In the genomic region with DNA sequence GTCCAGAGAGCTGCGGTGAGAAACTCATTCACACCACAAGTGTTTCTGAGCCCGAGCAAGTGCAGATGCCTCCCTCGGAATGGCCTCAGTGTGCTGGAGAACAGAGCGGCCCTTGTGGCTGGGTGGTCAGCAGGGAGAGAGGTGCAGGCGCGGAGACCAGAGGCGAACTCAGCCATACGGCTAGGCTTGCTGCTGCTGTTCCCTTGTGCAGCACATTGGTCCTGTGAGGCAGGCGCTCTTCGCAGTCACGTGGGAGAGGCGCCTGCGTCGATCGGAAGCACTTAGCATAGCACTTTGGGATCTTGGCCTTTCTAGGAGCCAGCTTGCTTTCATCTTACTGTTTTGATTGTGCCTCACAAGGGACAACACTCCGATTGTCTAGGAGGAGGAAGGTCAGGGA, we compare ENCODE assay signal across 9 mouse cellular contexts. TPM values are rescaled to one million over a fixed set of nuclear protein-coding genes. Genes with fewer than 3 reads are reported as not detected.
DNase-seq lines count a peak whose midpoint lies in the region; ATAC-seq and TF ChIP-seq lines count a peak whose summit lies in the region.
"Had no signal": no experiment of that assay in that cellular context is flagged by ENCODE, and none has a peak within 500 bp of the region (broad histone marks: within the 10 kb centered on the region; RNA-seq: fewer than 3 reads in every experiment).

No protein-coding gene starts in this region.

- H3K27ac ChIP-seq in embryonic facial prominence, embryonic 10.5 days (replicated peaks): peak overlapping the region; percentile 66
- H3K27ac ChIP-seq in heart, embryonic 13.5 days (replicated peaks): no peak overlapping the region
- no peak overlapping the region for H3K27ac ChIP-seq in lung, postnatal 0 days (ENCODE audit: low read length)

- peak overlapping the region; percentile 54 for H3K4me2 ChIP-seq in heart, embryonic 13.5 days
- H3K4me2 ChIP-seq in lung, postnatal 0 days (replicated peaks; ENCODE audit: low read depth, low read length): no peak overlapping the region

- peak; percentile 50 for DNase-seq in layer of hippocampus, adult 9-11 months
- no peak for DNase-seq in layer of hippocampus, postnatal 36 days
- peak; percentile 56 for DNase-seq in embryonic facial prominence, embryonic 10.5 days (ENCODE audit: low spot score)
- DNase-seq in lung, postnatal 0 days (ENCODE audit: low spot score): peak; percentile 29
- DNase-seq in adrenal gland, postnatal 36 days: no peak
- no peak for DNase-seq in Muller cell, postnatal 12 days (ENCODE audit: inconsistent ontology term)
- DNase-seq in MN1 (ENCODE audit: low spot score): no peak

- H3K36me3 ChIP-seq in embryonic facial prominence, embryonic 10.5 days (replicated peaks): no peaks in the 10 kb centered on the region
- H3K36me3 ChIP-seq in heart, embryonic 13.5 days: no peaks in the 10 kb centered on the region
- no peaks in the 10 kb centered on the region for H3K36me3 ChIP-seq in lung, postnatal 0 days (ENCODE audit: insufficient read depth, low read length)

- peaks cover 52% of the 10 kb centered on the region for H3K4me1 ChIP-seq in embryonic facial prominence, embryonic 10.5 days
- H3K4me1 ChIP-seq in heart, embryonic 13.5 days: peaks cover 19% of the 10 kb centered on the region
- H3K4me1 ChIP-seq in lung, postnatal 0 days (ENCODE audit: insufficient read depth, low read depth, low read length): no peaks in the 10 kb centered on the region; the same call in 1 of the 2 replicates

- H3K9me3 ChIP-seq in embryonic facial prominence, embryonic 10.5 days: no peaks in the 10 kb centered on the region
- no peaks in the 10 kb centered on the region for H3K9me3 ChIP-seq in heart, embryonic 13.5 days
- H3K9me3 ChIP-seq in lung, postnatal 0 days (ENCODE audit: low read length): no peaks in the 10 kb centered on the region

- no peak for TF ChIP-seq EP300 in lung, postnatal 0 days (IDR thresholded peaks at IDR 0.05)

- 26% methylated on average over 16 of the region's 16 CpGs for WGBS in embryonic facial prominence, embryonic 10.5 days
- 29% methylated on average over 16 of the region's 16 CpGs for WGBS in heart, embryonic 13.5 days
- 38% methylated on average over 16 of the region's 16 CpGs for WGBS in lung, postnatal 0 days

- H3K4me3 ChIP-seq in embryonic facial prominence, embryonic 10.5 days: peak overlapping the region; percentile 30; the same call in 1 of the 2 replicates
- H3K4me3 ChIP-seq in heart, embryonic 13.5 days: 0 out of 2 replicates have a peak overlapping the region, but pooled peaks have one; percentile 10
- no peak overlapping the region for H3K4me3 ChIP-seq in lung, postnatal 0 days (ENCODE audit: low read depth, low read length)

- TF ChIP-seq CTCF in lung, postnatal 0 days (IDR thresholded peaks at IDR 0.05): no peak

- peak overlapping the region; percentile 55; the same call in 1 of the 2 replicates for H3K9ac ChIP-seq in heart, embryonic 13.5 days
- no peak overlapping the region for H3K9ac ChIP-seq in lung, postnatal 0 days (replicated peaks; ENCODE audit: low read depth)

- no peak; the same call in 1 of the 2 replicates for ATAC-seq in heart, embryonic 13.5 days (ENCODE audit: extremely low read depth, insufficient number of reproducible peaks, low FRiP score, low TSS enrichment)
- peak; percentile 61 for ATAC-seq in lung, postnatal 0 days
- ATAC-seq: activated CD4-positive, CD25-positive, alpha-beta regulatory T cell, adult 4 months had no signal

- H3K27me3 ChIP-seq in embryonic facial prominence, embryonic 10.5 days (replicated peaks; ENCODE audit: low read depth, poor library complexity, severe bottlenecking): peaks cover 6% of the 10 kb centered on the region
- H3K27me3 ChIP-seq in heart, embryonic 13.5 days (replicated peaks): 0 out of 2 replicates have a peak, but pooled peaks cover 6% of the 10 kb centered on the region
- H3K27me3 ChIP-seq in lung, postnatal 0 days (replicated peaks; ENCODE audit: insufficient read depth, low read length): no peaks in the 10 kb centered on the region

RNA-seq across cellular contexts. Expression of a gene that starts 45.7 kb away (rescaled TPM):
- total RNA-seq in layer of hippocampus, postnatal 36 days (2021): 10 to 100 TPM; 33.3 to 34.5 TPM
- 32.8 and 33.0 TPM in 2 replicates for polyA plus RNA-seq in embryonic facial prominence, embryonic 10.5 days (2016; fragmentation: Nextera tagmentation; extraction: Ambion mirVana)
- 12.4 TPM in 2 replicates for polyA plus RNA-seq in heart, embryonic 13.5 days (2015; fragmentation: Nextera tagmentation; extraction: Ambion mirVana)
- polyA plus RNA-seq in lung, postnatal 0 days (2015; fragmentation: Nextera tagmentation; extraction: Ambion mirVana): 15.3 and 16.4 TPM in 2 replicates
- total RNA-seq in adrenal gland, postnatal 36 days (2021): 10 to 100 TPM; 15.6 to 19.3 TPM

Comparison
In these comparisons a context has a peak if more than half of its experiments do, and no peak if none do; other contexts are left out.
1. DNase-seq: peak in layer of hippocampus, adult 9-11 months (single experiment), embryonic facial prominence, embryonic 10.5 days (single experiment) and lung, postnatal 0 days (single experiment); none in layer of hippocampus, postnatal 36 days (0 of 2), adrenal gland, postnatal 36 days (0 of 2), Muller cell, postnatal 12 days (single experiment) and MN1 (single experiment).